Mouse (Mus musculus): ENCODE measurements at regions not wholly inside any gene's neighbourhood (a gene's known extent, or its start where the extent isn't known, plus 50 kb on each side); places are given as distances from the start of the nearest gene placed in this dataset.

GRCm38 (mm10) chr5:85609104-85609503 is 456.3 kb downstream of the Cenpc1 start:
- no peak overlapping the region for H3K4me3 ChIP-seq (replicated peaks)
- H3K9me3 ChIP-seq: no peaks in the 10 kb centered on the region
- H3K4me1 ChIP-seq: no peaks in the 10 kb centered on the region
- H3K36me3 ChIP-seq (replicated peaks; ENCODE audit: low read length): no peaks in the 10 kb centered on the region
- TF ChIP-seq GATA1 (IDR thresholded peaks at IDR 0.05; ENCODE audit: borderline replicate concordance, low read length) (no peak), FLI1 (IDR thresholded peaks at IDR 0.05; ENCODE audit: low read length) (no peak)
- H3K27me3 ChIP-seq (replicated peaks): no peaks in the 10 kb centered on the region

GRCm38 (mm10) chr5:85598164-85598563 is 467.2 kb downstream of the Cenpc1 start:
- Histone ChIP-seq H3K27me3 (replicated peaks) (no peaks in the 10 kb centered on the region), H3K9me3 (no peaks in the 10 kb centered on the region), H3K36me3 (replicated peaks; ENCODE audit: low read length) (no peaks in the 10 kb centered on the region), H3K4me1 (no peaks in the 10 kb centered on the region), H3K4me3 (replicated peaks) (no peak overlapping the region)
- TF ChIP-seq FLI1 (IDR thresholded peaks at IDR 0.05; ENCODE audit: low read length) (no peak), GATA1 (IDR thresholded peaks at IDR 0.05; ENCODE audit: borderline replicate concordance, low read length) (no peak)

GRCm38 (mm10) chr5:85595082-85595447 is 470.3 kb downstream of the Cenpc1 start:
- Histone ChIP-seq H3K36me3 (replicated peaks; ENCODE audit: low read length) (no peaks in the 10 kb centered on the region), H3K9me3 (no peaks in the 10 kb centered on the region), H3K4me1 (no peaks in the 10 kb centered on the region), H3K27me3 (replicated peaks) (no peaks in the 10 kb centered on the region), H3K4me3 (replicated peaks) (no peak overlapping the region)
- no peak for TF ChIP-seq GATA1 (IDR thresholded peaks at IDR 0.05; ENCODE audit: borderline replicate concordance, low read length)
- no peak for TF ChIP-seq FLI1 (IDR thresholded peaks at IDR 0.05; ENCODE audit: low read length)

GRCm38 (mm10) chr5:85594413-85595081 is 470.8 kb downstream of the Cenpc1 start:
- no peaks in the 10 kb centered on the region for H3K36me3 ChIP-seq (replicated peaks; ENCODE audit: low read length)
- H3K4me3 ChIP-seq (replicated peaks): no peak overlapping the region
- TF ChIP-seq GATA1 (IDR thresholded peaks at IDR 0.05; ENCODE audit: borderline replicate concordance, low read length) (no peak), FLI1 (IDR thresholded peaks at IDR 0.05; ENCODE audit: low read length) (no peak)
- H3K4me1 ChIP-seq: no peaks in the 10 kb centered on the region
- no peaks in the 10 kb centered on the region for H3K27me3 ChIP-seq (replicated peaks)
- no peaks in the 10 kb centered on the region for H3K9me3 ChIP-seq

GRCm38 (mm10) chr5:85592236-85592635 is 473.1 kb downstream of the Cenpc1 start:
- Histone ChIP-seq H3K9me3 (peaks cover 6% of the 10 kb centered on the region; the same call in 1 of the 2 replicates), H3K36me3 (replicated peaks; ENCODE audit: low read length) (no peaks in the 10 kb centered on the region), H3K4me1 (no peaks in the 10 kb centered on the region), H3K4me3 (replicated peaks) (no peak overlapping the region), H3K27me3 (replicated peaks) (no peaks in the 10 kb centered on the region)
- TF ChIP-seq FLI1 (IDR thresholded peaks at IDR 0.05; ENCODE audit: low read length) (no peak), GATA1 (IDR thresholded peaks at IDR 0.05; ENCODE audit: borderline replicate concordance, low read length) (no peak)

- no peak overlapping the region for H3K4me3 ChIP-seq (replicated peaks)
- H3K9me3 ChIP-seq: peaks cover 6% of the 10 kb centered on the region; the same call in 1 of the 2 replicates
- H3K4me1 ChIP-seq: no peaks in the 10 kb centered on the region
- H3K27me3 ChIP-seq (replicated peaks): no peaks in the 10 kb centered on the region
- no peak for TF ChIP-seq FLI1 (IDR thresholded peaks at IDR 0.05; ENCODE audit: low read length)
- TF ChIP-seq GATA1 (IDR thresholded peaks at IDR 0.05; ENCODE audit: borderline replicate concordance, low read length): no peak
- H3K36me3 ChIP-seq (replicated peaks; ENCODE audit: low read length): no peaks in the 10 kb centered on the region
Observed at GRCm38 (mm10) chr5:85586727-85587126, 478.7 kb downstream of the Cenpc1 start.

- H3K9me3 ChIP-seq: no peaks in the 10 kb centered on the region
- no peak overlapping the region for H3K4me3 ChIP-seq (replicated peaks)
- no peak for TF ChIP-seq GATA1 (IDR thresholded peaks at IDR 0.05; ENCODE audit: borderline replicate concordance, low read length)
- no peak for TF ChIP-seq FLI1 (IDR thresholded peaks at IDR 0.05; ENCODE audit: low read length)
- H3K27me3 ChIP-seq (replicated peaks): no peaks in the 10 kb centered on the region
- H3K4me1 ChIP-seq: no peaks in the 10 kb centered on the region
- no peaks in the 10 kb centered on the region for H3K36me3 ChIP-seq (replicated peaks; ENCODE audit: low read length)
Observed at GRCm38 (mm10) chr5:85572531-85572930, 492.9 kb downstream of the Cenpc1 start.

GRCm38 (mm10) chr5:85571967-85572366 is 493.4 kb downstream of the Cenpc1 start:
- Histone ChIP-seq H3K36me3 (replicated peaks; ENCODE audit: low read length) (no peaks in the 10 kb centered on the region), H3K4me1 (no peaks in the 10 kb centered on the region), H3K27me3 (replicated peaks) (no peaks in the 10 kb centered on the region), H3K9me3 (no peaks in the 10 kb centered on the region), H3K4me3 (replicated peaks) (no peak overlapping the region)
- no peak for TF ChIP-seq FLI1 (IDR thresholded peaks at IDR 0.05; ENCODE audit: low read length)
- TF ChIP-seq GATA1 (IDR thresholded peaks at IDR 0.05; ENCODE audit: borderline replicate concordance, low read length): no peak

GRCm38 (mm10) chr5:85571381-85571780 is 494.0 kb downstream of the Cenpc1 start:
- Histone ChIP-seq H3K36me3 (replicated peaks; ENCODE audit: low read length) (no peaks in the 10 kb centered on the region), H3K9me3 (no peaks in the 10 kb centered on the region), H3K4me3 (replicated peaks) (no peak overlapping the region), H3K27me3 (replicated peaks) (no peaks in the 10 kb centered on the region), H3K4me1 (no peaks in the 10 kb centered on the region)
- TF ChIP-seq GATA1 (IDR thresholded peaks at IDR 0.05; ENCODE audit: borderline replicate concordance, low read length) (no peak), FLI1 (IDR thresholded peaks at IDR 0.05; ENCODE audit: low read length) (no peak)

- Histone ChIP-seq H3K4me3 (replicated peaks) (no peak overlapping the region), H3K9me3 (0 out of 2 replicates have a peak, but pooled peaks cover 7% of the 10 kb centered on the region), H3K36me3 (replicated peaks; ENCODE audit: low read length) (no peaks in the 10 kb centered on the region), H3K27me3 (replicated peaks) (no peaks in the 10 kb centered on the region), H3K4me1 (no peaks in the 10 kb centered on the region)
- TF ChIP-seq FLI1 (IDR thresholded peaks at IDR 0.05; ENCODE audit: low read length): no peak
- no peak for TF ChIP-seq GATA1 (IDR thresholded peaks at IDR 0.05; ENCODE audit: borderline replicate concordance, low read length)
Observed at GRCm38 (mm10) chr5:85536329-85536728, 529.1 kb downstream of the Cenpc1 start.

All from megakaryocyte, embryonic 14.5 days (primary cell).